Mouse (Mus musculus) forebrain, embryonic 13.5 days (tissue): ENCODE results near the gene Nutf2. TPM values are rescaled to one million over a fixed set of nuclear protein-coding genes. Genes with fewer than 3 reads are reported as not detected.

Experiments used
- ATAC-seq: fragments of 200-750 bp; cut with Nextera tagmentation; 2 replicates; pipeline ENCODE4 v1.8.0; 2017
- H3K27ac ChIP-seq: fragments of 300-500 bp; sonication (generic); 2 replicates; pipeline ENCODE4 v1.5.1; 2015; ENCODE audit warnings: inconsistent platforms, mild to moderate bottlenecking, moderate library complexity
- H3K27me3 ChIP-seq: fragments of 300-500 bp; sonication (generic); 2 replicates; pipeline ENCODE4 v1.6.1; 2015; ENCODE audit warnings: mild to moderate bottlenecking, inconsistent platforms
- H3K36me3 ChIP-seq: fragments of 300-500 bp; sonication (generic); 2 replicates; pipeline ENCODE4 v1.6.1; 2015; ENCODE audit warnings: mild to moderate bottlenecking, inconsistent platforms; ENCODE audit not compliant: poor library complexity, severe bottlenecking
- H3K4me1 ChIP-seq: fragments of 300-500 bp; sonication (generic); 2 replicates; pipeline ENCODE4 v1.6.1; 2015; ENCODE audit warnings: inconsistent platforms
- H3K4me2 ChIP-seq: fragments of 300-500 bp; sonication (generic); 2 replicates; pipeline ENCODE4 v1.6.1; 2015; ENCODE audit warnings: inconsistent platforms, mild to moderate bottlenecking, moderate library complexity
- H3K4me3 ChIP-seq: fragments of 300-500 bp; sonication (generic); 2 replicates; pipeline ENCODE4 v1.5.1; 2015; ENCODE audit warnings: mild to moderate bottlenecking, inconsistent platforms
- H3K9ac ChIP-seq: fragments of 300-500 bp; sonication (generic); 2 replicates; pipeline ENCODE4 v1.6.1; 2015; ENCODE audit warnings: mild to moderate bottlenecking, inconsistent platforms
- H3K9me3 ChIP-seq: fragments of 300-500 bp; sonication (generic); replicated peaks from 2 replicates; pipeline ENCODE4 v1.6.1; 2016; ENCODE audit warnings: inconsistent platforms
- WGBS: fragments of 180-500 bp; shearing (Covaris S2); methylation state at CpG from one replicate; pipeline ENCODE4 v1.1.7; 2015; 5-methylcytosine and 5-hydroxymethylcytosine counted together
- polyA plus RNA-seq: library from polyadenylated mRNA; unstranded; fragments of >200 nt; fragmentation: Nextera tagmentation; extraction: Ambion mirVana; gene quantifications from 2 replicates; pipeline ENCODE4 v1.2.1, GENCODE M21; 2015

The Nutf2 gene
- polyA plus RNA-seq, 1 experiment from 2014 or later = 295 TPM

DNA sequence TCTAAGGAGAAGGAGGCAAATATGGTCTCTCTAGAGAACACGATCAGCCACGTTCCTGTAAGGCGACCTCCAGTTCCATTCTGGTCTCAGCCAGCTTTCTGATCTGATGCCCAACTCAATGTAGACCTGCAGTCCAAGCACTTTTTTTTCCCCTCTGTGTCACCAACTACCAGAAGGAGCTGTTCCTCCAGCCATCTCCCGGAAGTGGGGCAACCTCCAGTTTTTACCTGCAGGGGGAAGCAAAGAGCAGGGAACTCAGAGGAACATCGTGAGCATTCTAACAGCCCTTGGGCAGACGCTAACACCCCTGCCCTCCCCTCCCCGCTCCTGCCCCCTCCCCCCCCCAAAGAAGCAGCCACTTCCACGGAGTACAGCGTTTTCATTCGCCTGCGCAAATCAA lies 25.1 kb upstream of the Nutf2 start:
- no peaks in the 10 kb centered on the region for H3K4me1 ChIP-seq
- H3K27ac ChIP-seq = no peak overlapping the region
- H3K9ac ChIP-seq = no peak overlapping the region
- no peaks in the 10 kb centered on the region for H3K9me3 ChIP-seq
- no peak overlapping the region for H3K4me2 ChIP-seq
- whole genome bisulfite sequencing = 32% methylated on average over 11 of the region's 11 CpGs
- no peak for ATAC-seq
- no peaks in the 10 kb centered on the region for H3K36me3 ChIP-seq
- no peak overlapping the region for H3K4me3 ChIP-seq
- H3K27me3 ChIP-seq = no peaks in the 10 kb centered on the region

DNA sequence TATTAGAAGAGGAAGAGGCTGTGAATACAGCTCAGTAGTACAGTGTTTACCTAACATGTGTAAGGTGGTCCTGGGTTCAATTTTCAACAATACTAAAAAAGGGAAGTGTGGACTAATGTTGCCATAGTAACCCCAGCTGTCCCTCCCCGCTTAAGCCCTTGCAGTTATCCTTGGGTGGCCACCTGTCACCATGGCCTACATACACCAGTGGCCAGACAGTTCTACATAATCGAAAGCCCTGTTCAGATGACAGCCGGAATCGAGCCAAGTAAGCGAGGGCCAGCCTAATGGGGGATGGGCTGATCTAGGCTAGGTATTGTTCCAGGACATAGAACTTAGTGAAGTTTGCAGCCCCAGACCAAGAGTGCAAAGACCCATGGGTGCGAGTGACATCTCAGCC lies 23.4 kb upstream of the Nutf2 start:
- WGBS = 91% methylated on average over 6 of the region's 6 CpGs
- Histone ChIP-seq H3K27me3 (no peaks in the 10 kb centered on the region), H3K4me2 (no peak overlapping the region), H3K4me1 (no peaks in the 10 kb centered on the region), H3K4me3 (no peak overlapping the region), H3K36me3 (peaks cover 12% of the 10 kb centered on the region; the same call in 1 of the 2 replicates), H3K27ac (no peak overlapping the region), H3K9ac (no peak overlapping the region), H3K9me3 (no peaks in the 10 kb centered on the region)
- ATAC-seq = no peak

DNA sequence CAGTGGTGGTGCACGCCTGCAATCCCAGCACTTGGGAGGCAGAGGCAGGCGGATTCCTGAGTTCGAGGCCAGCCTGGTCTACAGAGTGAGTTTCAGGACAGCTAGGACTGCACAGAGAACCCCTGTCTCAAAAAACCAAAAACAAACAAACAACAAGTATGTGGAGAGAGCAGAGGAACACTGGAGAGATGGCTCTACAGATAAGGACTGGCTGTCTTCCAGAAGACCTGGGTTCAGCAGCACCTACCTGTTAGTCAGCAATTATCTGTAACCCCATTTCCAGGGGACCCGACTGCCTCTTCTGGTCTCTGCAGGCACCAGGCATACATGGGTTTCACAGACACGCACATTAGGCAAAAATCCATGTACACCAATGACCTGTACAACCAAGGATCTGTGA lies 21.2 kb upstream of the Nutf2 start:
- no peak for ATAC-seq

DNA sequence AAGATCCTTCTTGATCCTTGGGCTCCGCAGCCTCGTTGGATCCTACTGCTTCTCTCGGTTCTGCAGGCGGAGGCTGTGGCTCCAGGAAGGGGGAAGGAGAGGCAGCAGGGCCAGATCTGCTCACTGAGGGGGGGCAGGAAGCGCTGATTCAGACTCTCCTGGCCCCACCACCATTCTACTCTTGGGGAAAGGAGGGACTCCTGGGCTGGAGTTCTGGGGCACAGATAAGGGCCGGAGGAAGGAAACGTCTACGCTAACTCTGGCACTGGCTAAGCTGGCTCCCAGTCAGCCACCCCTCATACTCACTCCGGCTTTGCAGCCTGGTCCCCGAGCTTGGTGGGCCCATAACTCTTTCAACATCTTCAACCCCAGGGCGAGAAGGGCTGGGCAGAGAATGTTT lies 13.7 kb upstream of the Nutf2 start:
- Histone ChIP-seq H3K27ac (no peak overlapping the region), H3K9me3 (no peaks in the 10 kb centered on the region), H3K4me1 (peaks cover 8% of the 10 kb centered on the region), H3K27me3 (no peaks in the 10 kb centered on the region), H3K9ac (no peak overlapping the region; the same call in 1 of the 2 replicates), H3K36me3 (peaks cover 75% of the 10 kb centered on the region), H3K4me2 (no peak overlapping the region), H3K4me3 (no peak overlapping the region)
- ATAC-seq = no peak
- 95% methylated on average over 11 of the region's 11 CpGs for WGBS

More for the DNA sequence above, 21.2 kb upstream of the Nutf2 start:
- H3K27ac ChIP-seq = no peak overlapping the region
- no peaks in the 10 kb centered on the region for H3K27me3 ChIP-seq
- no peak overlapping the region for H3K4me3 ChIP-seq
- H3K9me3 ChIP-seq = no peaks in the 10 kb centered on the region
- H3K4me2 ChIP-seq = no peak overlapping the region
- 92% methylated on average over 5 of the region's 5 CpGs for WGBS
- H3K36me3 ChIP-seq = peaks cover 29% of the 10 kb centered on the region
- H3K4me1 ChIP-seq = no peaks in the 10 kb centered on the region
- H3K9ac ChIP-seq = no peak overlapping the region

DNA sequence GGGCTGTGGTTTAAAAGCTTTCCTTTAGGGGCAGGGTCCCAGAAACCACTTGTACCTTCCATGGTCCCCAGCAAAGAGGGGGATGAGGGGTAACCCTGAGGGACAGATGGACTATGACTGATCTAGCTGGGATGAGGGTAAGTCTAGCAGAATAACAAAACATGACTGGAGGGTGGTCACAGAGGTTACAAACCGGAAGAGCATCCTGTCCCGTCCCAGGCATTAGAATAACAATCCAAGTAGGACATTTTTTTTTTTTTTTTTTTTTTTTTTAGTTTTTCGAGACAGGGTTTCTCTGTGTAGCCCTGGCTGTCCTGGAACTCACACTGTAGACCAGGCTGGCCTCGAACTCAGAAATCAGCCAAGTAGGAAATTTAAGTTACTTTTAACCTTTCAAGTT lies 10.4 kb upstream of the Nutf2 start:
- no peak overlapping the region for H3K27ac ChIP-seq
- peaks cover 11% of the 10 kb centered on the region for H3K4me1 ChIP-seq
- H3K9me3 ChIP-seq = no peaks in the 10 kb centered on the region
- H3K36me3 ChIP-seq = peaks cover 46% of the 10 kb centered on the region
- no peak overlapping the region for H3K4me2 ChIP-seq
- peak overlapping the region; percentile 1; the same call in 1 of the 2 replicates for H3K9ac ChIP-seq
- 88% methylated on average over 4 of the region's 4 CpGs for WGBS
- no peaks in the 10 kb centered on the region for H3K27me3 ChIP-seq
- no peak overlapping the region for H3K4me3 ChIP-seq
- no peak for ATAC-seq

DNA sequence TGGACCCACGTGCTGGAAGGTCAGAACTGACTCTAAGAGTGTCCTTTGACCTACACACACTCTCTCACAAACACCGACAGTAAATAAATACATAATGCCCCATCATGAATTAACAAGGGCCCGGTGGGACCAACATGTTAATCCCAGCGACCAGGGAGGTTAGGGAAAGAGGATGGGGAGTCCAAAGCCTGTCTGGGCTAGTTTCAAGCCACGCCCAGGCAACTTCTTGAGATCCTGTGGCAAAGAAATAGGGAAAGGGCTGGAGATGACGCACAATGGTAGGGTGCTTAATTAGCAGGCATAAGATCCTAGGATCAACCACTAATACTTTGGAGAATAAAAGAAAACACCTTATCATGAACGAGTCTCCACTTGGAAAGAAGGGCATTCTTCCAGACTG lies 9.8 kb upstream of the Nutf2 start:
- 76% methylated on average over 7 of the region's 7 CpGs for WGBS
- Histone ChIP-seq H3K4me3 (peak overlapping the region; percentile 21), H3K4me2 (peak overlapping the region; percentile 51)

DNA sequence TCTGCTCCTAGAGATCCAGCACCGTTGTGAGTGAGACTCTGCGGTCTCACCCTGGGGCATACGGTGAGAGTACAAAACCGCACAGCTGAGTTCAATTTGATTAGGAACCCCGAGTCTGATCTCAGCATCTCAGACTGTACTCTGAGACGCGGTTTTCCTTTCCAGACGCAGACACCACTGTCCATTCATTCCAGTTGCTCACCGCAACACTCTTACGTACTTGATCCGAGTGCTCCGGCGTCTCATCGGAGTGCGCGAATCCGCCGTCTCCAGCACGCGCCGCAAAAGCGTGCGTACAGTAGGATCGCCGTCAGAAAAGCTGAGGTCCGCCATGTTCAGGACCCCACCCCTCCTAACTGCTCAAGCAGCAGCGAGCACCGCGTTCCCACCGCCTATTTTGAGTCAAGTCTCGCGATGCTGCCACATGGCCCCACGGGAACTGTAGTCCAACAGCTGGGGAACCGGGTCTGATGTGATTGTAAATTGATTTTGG lies 8.7 kb upstream of the Nutf2 start:
- Histone ChIP-seq H3K4me3 (peak overlapping the region; percentile 63), H3K9ac (peak overlapping the region; percentile 83), H3K4me1 (peaks cover 25% of the 10 kb centered on the region), H3K9me3 (no peaks in the 10 kb centered on the region), H3K36me3 (peaks cover 29% of the 10 kb centered on the region), H3K27ac (peak overlapping the region; percentile 67), H3K4me2 (peak overlapping the region; percentile 85), H3K27me3 (no peaks in the 10 kb centered on the region)
- WGBS = under 1% methylated on average over 34 of the region's 34 CpGs
- peak; percentile 86 for ATAC-seq

More for the DNA sequence above, 9.8 kb upstream of the Nutf2 start:
- H3K9me3 ChIP-seq = no peaks in the 10 kb centered on the region
- ATAC-seq = no peak
- peak overlapping the region; percentile 1; the same call in 1 of the 2 replicates for H3K9ac ChIP-seq
- H3K27me3 ChIP-seq = no peaks in the 10 kb centered on the region
- H3K27ac ChIP-seq = no peak overlapping the region
- peaks cover 40% of the 10 kb centered on the region for H3K36me3 ChIP-seq
- peaks cover 14% of the 10 kb centered on the region for H3K4me1 ChIP-seq

DNA sequence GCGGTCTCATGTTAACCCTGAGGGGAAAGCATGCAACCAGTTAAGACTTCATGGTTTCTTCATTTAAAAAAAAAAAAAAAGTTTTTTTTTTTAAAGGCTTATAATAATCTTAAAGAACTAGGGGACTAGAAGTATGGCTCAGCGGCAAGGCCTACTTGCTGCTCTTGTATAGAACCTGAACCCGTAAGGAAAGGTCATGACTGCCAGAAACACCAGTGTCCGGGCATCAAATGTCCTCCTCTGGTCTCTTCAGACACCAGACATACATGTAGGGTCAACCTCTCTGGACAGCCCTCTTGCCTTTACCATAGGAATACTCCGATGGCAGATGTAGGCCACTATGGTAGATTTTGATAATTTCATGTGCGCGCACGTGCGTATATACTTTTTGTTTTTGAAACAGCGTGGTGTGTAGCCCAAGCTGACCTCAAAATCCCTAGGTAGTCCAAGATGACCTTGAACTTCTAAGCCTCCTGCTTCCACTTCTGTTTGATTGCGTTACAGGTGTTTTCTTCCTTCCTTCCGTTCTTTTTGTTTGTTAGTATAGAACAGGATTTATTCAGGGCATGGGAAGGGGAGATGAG lies 8.1 kb upstream of the Nutf2 start:
- Histone ChIP-seq H3K4me3 (no peak overlapping the region), H3K9me3 (no peaks in the 10 kb centered on the region), H3K27me3 (no peaks in the 10 kb centered on the region), H3K36me3 (peaks cover 24% of the 10 kb centered on the region), H3K9ac (no peak overlapping the region), H3K4me2 (peak overlapping the region; percentile 85; the same call in 1 of the 2 replicates), H3K27ac (no peak overlapping the region), H3K4me1 (peaks cover 30% of the 10 kb centered on the region)
- ATAC-seq = no peak
- 81% methylated on average over 12 of the region's 12 CpGs for WGBS

DNA sequence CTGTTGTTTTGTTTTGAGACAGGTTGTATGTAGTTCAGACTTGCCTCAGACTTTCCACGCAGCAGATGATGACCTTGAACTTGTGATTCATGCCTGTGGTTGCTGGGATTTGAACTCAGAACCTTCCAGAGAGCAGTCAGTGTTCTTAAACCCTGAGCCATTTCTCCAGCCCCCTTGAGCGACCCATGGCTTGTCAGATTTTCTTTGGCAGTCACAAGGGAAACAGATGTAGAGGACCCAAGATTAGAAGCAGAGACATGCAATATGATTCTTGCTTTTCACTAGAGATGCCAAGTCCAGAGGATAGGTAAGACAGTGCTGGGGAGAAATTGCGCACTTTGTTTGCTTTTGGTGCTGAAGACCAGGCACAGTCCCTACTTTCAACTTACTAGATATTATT lies 7.2 kb upstream of the Nutf2 start, which contains the start of gene Cenpt:
TSS of gene Cenpt (minus strand) at position 101 of the 400 bp plus-strand sequence.
- no peak within 1 kb of the TSS for H3K9ac ChIP-seq
- no peaks in the 10 kb centered on the region for H3K27me3 ChIP-seq
- H3K4me2 ChIP-seq = no peak within 1 kb of the TSS
- no peak for ATAC-seq
- peaks cover 40% of the 10 kb centered on the region for H3K4me1 ChIP-seq
- H3K36me3 ChIP-seq = peaks cover 14% of the 10 kb centered on the region
- no peaks in the 10 kb centered on the region for H3K9me3 ChIP-seq
- no peak within 1 kb of the TSS for H3K4me3 ChIP-seq
- WGBS = 96% methylated on average over 3 of the region's 3 CpGs
- no peak within 1 kb of the TSS for H3K27ac ChIP-seq

DNA sequence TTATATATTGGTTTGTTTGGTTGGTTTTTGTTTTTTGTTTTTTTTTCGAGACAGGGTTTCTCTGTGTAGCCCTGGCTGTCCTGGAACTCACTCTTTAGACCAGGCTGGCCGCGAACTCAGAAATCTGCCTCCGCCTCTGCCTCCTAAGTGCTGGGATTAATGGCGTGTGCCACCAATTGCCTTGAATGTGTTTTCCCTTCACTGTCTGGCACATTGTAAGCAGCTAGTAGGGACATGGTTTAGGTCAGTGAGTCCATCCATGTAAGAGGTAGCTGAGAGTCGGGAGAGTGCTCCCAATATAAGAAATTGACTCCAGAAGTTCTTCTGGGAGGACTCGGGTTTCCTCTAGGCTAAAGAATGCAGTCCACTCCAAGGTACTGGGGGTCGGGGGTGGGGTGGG lies 6.1 kb upstream of the Nutf2 start:
- peak overlapping the region; percentile 79 for H3K27ac ChIP-seq

DNA sequence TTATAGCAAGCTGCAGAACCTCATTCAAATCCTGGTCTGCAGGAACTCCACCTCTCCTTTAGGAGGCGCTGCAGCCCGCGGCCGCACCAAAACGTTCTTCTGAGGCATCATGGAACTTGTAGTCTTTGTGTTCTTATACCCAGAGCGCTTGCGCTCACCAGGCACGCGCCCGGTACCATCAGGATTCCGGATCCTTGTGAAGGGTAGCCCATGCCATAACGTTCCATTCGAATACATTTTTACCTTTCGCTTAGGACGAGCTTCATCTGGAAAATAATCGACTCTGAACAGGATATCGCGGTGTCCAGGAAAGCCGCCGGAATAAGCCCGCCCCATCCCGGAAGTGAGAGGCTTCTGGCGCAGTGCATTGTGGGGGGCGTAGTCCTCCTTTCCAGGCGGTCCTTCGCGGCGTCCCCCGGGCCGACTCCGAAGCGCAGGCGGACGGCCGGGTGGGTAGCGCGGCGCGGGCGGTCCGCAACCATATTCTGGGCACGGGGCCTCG lies 5.6 kb upstream of the Nutf2 start, which contains the start of gene Thap11:
TSS of gene Thap11 (plus strand) at position 418 of the 502 bp plus-strand sequence.
- H3K27me3 ChIP-seq = no peaks in the 10 kb centered on the region
- peaks cover 8% of the 10 kb centered on the region for H3K36me3 ChIP-seq
- H3K4me1 ChIP-seq = peaks cover 54% of the 10 kb centered on the region
- H3K27ac ChIP-seq = peak within 1 kb of the TSS; percentile 79
- H3K4me3 ChIP-seq = peak within 1 kb of the TSS; percentile 78
- peak within 1 kb of the TSS; percentile 100 for H3K4me2 ChIP-seq
- WGBS = under 1% methylated on average over 43 of the region's 43 CpGs
- peak; percentile 93 for ATAC-seq
- H3K9me3 ChIP-seq = no peaks in the 10 kb centered on the region
- peak within 1 kb of the TSS; percentile 89 for H3K9ac ChIP-seq

More for the DNA sequence above, 6.1 kb upstream of the Nutf2 start:
- Histone ChIP-seq H3K27me3 (no peaks in the 10 kb centered on the region), H3K4me2 (peak overlapping the region; percentile 100), H3K4me3 (peak overlapping the region; percentile 78), H3K4me1 (peaks cover 49% of the 10 kb centered on the region), H3K9me3 (no peaks in the 10 kb centered on the region), H3K9ac (peak overlapping the region; percentile 89), H3K36me3 (peaks cover 11% of the 10 kb centered on the region)
- ATAC-seq = no peak
- 23% methylated on average over 8 of the region's 8 CpGs for WGBS

DNA sequence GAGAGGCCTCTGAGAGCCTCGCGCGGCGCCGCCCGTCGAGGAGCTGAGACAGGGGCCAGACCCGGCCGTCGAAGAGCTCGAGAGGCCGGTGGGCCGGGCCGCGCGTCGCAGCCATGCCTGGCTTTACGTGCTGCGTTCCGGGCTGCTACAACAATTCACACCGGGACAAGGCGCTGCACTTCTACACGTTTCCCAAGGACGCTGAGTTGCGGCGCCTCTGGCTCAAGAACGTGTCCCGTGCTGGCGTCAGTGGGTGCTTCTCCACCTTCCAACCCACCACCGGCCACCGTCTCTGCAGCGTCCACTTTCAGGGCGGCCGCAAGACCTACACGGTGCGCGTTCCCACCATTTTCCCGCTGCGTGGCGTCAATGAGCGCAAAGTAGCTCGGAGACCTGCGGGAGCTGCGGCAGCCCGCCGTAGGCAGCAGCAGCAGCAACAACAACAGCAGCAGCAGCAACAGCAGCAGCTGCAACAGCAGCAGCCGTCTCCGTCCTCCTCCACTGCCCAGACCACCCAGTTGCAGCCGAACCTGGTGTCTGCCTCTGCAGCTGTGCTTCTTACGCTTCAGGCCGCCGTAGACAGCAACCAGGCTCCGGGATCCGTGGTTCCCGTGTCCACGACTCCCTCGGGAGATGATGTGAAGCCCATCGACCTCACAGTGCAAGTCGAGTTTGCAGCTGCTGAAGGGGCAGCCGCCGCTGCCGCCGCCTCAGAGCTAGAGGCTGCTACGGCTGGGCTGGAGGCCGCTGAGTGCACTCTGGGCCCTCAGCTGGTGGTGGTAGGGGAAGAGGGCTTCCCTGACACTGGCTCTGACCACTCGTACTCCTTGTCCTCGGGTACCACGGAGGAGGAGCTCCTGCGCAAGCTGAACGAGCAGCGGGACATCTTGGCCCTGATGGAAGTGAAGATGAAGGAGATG lies 4.9 kb upstream of the Nutf2 start:
- peaks cover 54% of the 10 kb centered on the region for H3K4me1 ChIP-seq
- H3K9ac ChIP-seq = peak overlapping the region; percentile 89
- H3K4me2 ChIP-seq = peak overlapping the region; percentile 100
- under 1% methylated on average over 71 of the region's 71 CpGs for WGBS
- peak overlapping the region; percentile 78 for H3K4me3 ChIP-seq
- peak overlapping the region; percentile 79 for H3K27ac ChIP-seq
- H3K27me3 ChIP-seq = no peaks in the 10 kb centered on the region
- peaks cover 8% of the 10 kb centered on the region for H3K36me3 ChIP-seq
- no peaks in the 10 kb centered on the region for H3K9me3 ChIP-seq
- peak; percentile 5 for ATAC-seq
